Mouse (Mus musculus): ENCODE data around the gene Dpt. TPM values are rescaled to one million over a fixed set of nuclear protein-coding genes. Genes with fewer than 3 reads are reported as not detected.

Dpt gene
- 69.2 and 71.1 TPM in 2 replicates for polyA plus RNA-seq (2012; rRNA removed)

GRCm38 (mm10) chr1:164796471-164796870, at the start of gene Dpt:
TSS of gene Dpt (plus strand) at chr1:164796644.
- 74% methylated on average over 8 of the region's 8 CpGs for WGBS
- no peaks in the 10 kb centered on the region for H3K4me1 ChIP-seq (ENCODE audit: control insufficient read depth, insufficient read depth, low read length)
- DNase-seq = peak; percentile 6
- H3K4me3 ChIP-seq (replicated peaks; ENCODE audit: extremely low read depth, low read depth, low read length) = peak within 1 kb of the TSS; percentile 45
- TF ChIP-seq CTCF (IDR thresholded peaks at IDR 0.05; ENCODE audit: insufficient read depth, low read length) (no peak), POLR2A (IDR thresholded peaks at IDR 0.05; ENCODE audit: borderline replicate concordance, extremely low read depth, low read depth, low read length) (0 out of 2 replicates have a peak, but pooled peaks have one; percentile 25)

GRCm38 (mm10) chr1:164753736-164754135, 42.7 kb upstream of the Dpt start:
- H3K4me3 ChIP-seq (replicated peaks; ENCODE audit: extremely low read depth, low read depth, low read length) = no peak overlapping the region
- DNase-seq = no peak
- TF ChIP-seq CTCF (IDR thresholded peaks at IDR 0.05; ENCODE audit: insufficient read depth, low read length) (no peak), POLR2A (IDR thresholded peaks at IDR 0.05; ENCODE audit: borderline replicate concordance, extremely low read depth, low read depth, low read length) (no peak)
- WGBS = 94% methylated on average over 4 of the region's 4 CpGs
- H3K4me1 ChIP-seq (ENCODE audit: control insufficient read depth, insufficient read depth, low read length) = no peaks in the 10 kb centered on the region; the same call in 1 of the 2 replicates

- TF ChIP-seq POLR2A (IDR thresholded peaks at IDR 0.05; ENCODE audit: borderline replicate concordance, extremely low read depth, low read depth, low read length) (no peak), CTCF (IDR thresholded peaks at IDR 0.05; ENCODE audit: insufficient read depth, low read length) (no peak)
- no peak for DNase-seq
- no peak overlapping the region for H3K4me3 ChIP-seq (replicated peaks; ENCODE audit: extremely low read depth, low read depth, low read length)
- H3K4me1 ChIP-seq (ENCODE audit: control insufficient read depth, insufficient read depth, low read length) = no peaks in the 10 kb centered on the region; the same call in 1 of the 2 replicates
- WGBS = 78% methylated on average over 3 of the region's 3 CpGs
Measured at GRCm38 (mm10) chr1:164755671-164756070, 40.8 kb upstream of the Dpt start.

- DNase-seq = no peak
- TF ChIP-seq POLR2A (IDR thresholded peaks at IDR 0.05; ENCODE audit: borderline replicate concordance, extremely low read depth, low read depth, low read length) (no peak), CTCF (IDR thresholded peaks at IDR 0.05; ENCODE audit: insufficient read depth, low read length) (no peak)
- WGBS = 26% methylated on average over 2 of the region's 2 CpGs
- H3K4me3 ChIP-seq (replicated peaks; ENCODE audit: extremely low read depth, low read depth, low read length) = no peak overlapping the region
- no peaks in the 10 kb centered on the region; the same call in 1 of the 2 replicates for H3K4me1 ChIP-seq (ENCODE audit: control insufficient read depth, insufficient read depth, low read length)
Measured at GRCm38 (mm10) chr1:164756951-164757350, 39.5 kb upstream of the Dpt start.

GRCm38 (mm10) chr1:164758401-164758800, 38.0 kb upstream of the Dpt start:
- no peak overlapping the region for H3K4me3 ChIP-seq (replicated peaks; ENCODE audit: extremely low read depth, low read depth, low read length)
- no peak for DNase-seq
- H3K4me1 ChIP-seq (ENCODE audit: control insufficient read depth, insufficient read depth, low read length) = no peaks in the 10 kb centered on the region; the same call in 1 of the 2 replicates
- TF ChIP-seq CTCF (IDR thresholded peaks at IDR 0.05; ENCODE audit: insufficient read depth, low read length) (no peak), POLR2A (IDR thresholded peaks at IDR 0.05; ENCODE audit: borderline replicate concordance, extremely low read depth, low read depth, low read length) (no peak)
- 61% methylated on average over 2 of the region's 2 CpGs for WGBS

GRCm38 (mm10) chr1:164762276-164762675, 34.2 kb upstream of the Dpt start:
- 37% methylated on average over 2 of the region's 2 CpGs for WGBS
- TF ChIP-seq POLR2A (IDR thresholded peaks at IDR 0.05; ENCODE audit: borderline replicate concordance, extremely low read depth, low read depth, low read length) (no peak), CTCF (IDR thresholded peaks at IDR 0.05; ENCODE audit: insufficient read depth, low read length) (peak; percentile 66)
- no peak for DNase-seq
- no peak overlapping the region for H3K4me3 ChIP-seq (replicated peaks; ENCODE audit: extremely low read depth, low read depth, low read length)
- peaks cover 2% of the 10 kb centered on the region; the same call in 1 of the 2 replicates for H3K4me1 ChIP-seq (ENCODE audit: control insufficient read depth, insufficient read depth, low read length)

- TF ChIP-seq CTCF (IDR thresholded peaks at IDR 0.05; ENCODE audit: insufficient read depth, low read length) (no peak), POLR2A (IDR thresholded peaks at IDR 0.05; ENCODE audit: borderline replicate concordance, extremely low read depth, low read depth, low read length) (no peak)
- Histone ChIP-seq H3K4me3 (replicated peaks; ENCODE audit: extremely low read depth, low read depth, low read length) (no peak overlapping the region), H3K4me1 (ENCODE audit: control insufficient read depth, insufficient read depth, low read length) (peaks cover 2% of the 10 kb centered on the region)
- no peak for DNase-seq
- 55% methylated on average over 3 of the region's 3 CpGs for WGBS
Measured at GRCm38 (mm10) chr1:164766646-164767045, 29.8 kb upstream of the Dpt start.

GRCm38 (mm10) chr1:164770611-164771010, 25.8 kb upstream of the Dpt start:
- DNase-seq = peak; percentile 14
- 65% methylated on average over 7 of the region's 7 CpGs for WGBS
- no peak overlapping the region for H3K4me3 ChIP-seq (replicated peaks; ENCODE audit: extremely low read depth, low read depth, low read length)
- H3K4me1 ChIP-seq (ENCODE audit: control insufficient read depth, insufficient read depth, low read length) = peaks cover 2% of the 10 kb centered on the region
- TF ChIP-seq POLR2A (IDR thresholded peaks at IDR 0.05; ENCODE audit: borderline replicate concordance, extremely low read depth, low read depth, low read length) (no peak), CTCF (IDR thresholded peaks at IDR 0.05; ENCODE audit: insufficient read depth, low read length) (no peak)

- no peak overlapping the region for H3K4me3 ChIP-seq (replicated peaks; ENCODE audit: extremely low read depth, low read depth, low read length)
- H3K4me1 ChIP-seq (ENCODE audit: control insufficient read depth, insufficient read depth, low read length) = no peaks in the 10 kb centered on the region
- WGBS = 49% methylated on average over 7 of the region's 7 CpGs
- no peak for TF ChIP-seq POLR2A (IDR thresholded peaks at IDR 0.05; ENCODE audit: borderline replicate concordance, extremely low read depth, low read depth, low read length)
- no peak for TF ChIP-seq CTCF (IDR thresholded peaks at IDR 0.05; ENCODE audit: insufficient read depth, low read length)
- no peak for DNase-seq
Measured at GRCm38 (mm10) chr1:164780851-164781510, 15.5 kb upstream of the Dpt start.

- no peak overlapping the region for H3K4me3 ChIP-seq (replicated peaks; ENCODE audit: extremely low read depth, low read depth, low read length)
- H3K4me1 ChIP-seq (ENCODE audit: control insufficient read depth, insufficient read depth, low read length) = no peaks in the 10 kb centered on the region
- no peak for DNase-seq
- 81% methylated on average over 5 of the region's 5 CpGs for WGBS
- TF ChIP-seq POLR2A (IDR thresholded peaks at IDR 0.05; ENCODE audit: borderline replicate concordance, extremely low read depth, low read depth, low read length) (no peak), CTCF (IDR thresholded peaks at IDR 0.05; ENCODE audit: insufficient read depth, low read length) (no peak)
Measured at GRCm38 (mm10) chr1:164786165-164786564, 10.3 kb upstream of the Dpt start.

All from lung, adult 2 months (tissue).